Mouse (Mus musculus) CD4-positive helper T cell, adult 2 months (primary cell): ENCODE measurements around the gene Exo5.

Experiments used
- DNase-seq: peaks from one replicate; pipeline ENCODE4 v3.0.0-alpha.2; 2012; ENCODE audit warnings: low read depth, missing footprints, low spot score

Gene Exo5

DNA sequence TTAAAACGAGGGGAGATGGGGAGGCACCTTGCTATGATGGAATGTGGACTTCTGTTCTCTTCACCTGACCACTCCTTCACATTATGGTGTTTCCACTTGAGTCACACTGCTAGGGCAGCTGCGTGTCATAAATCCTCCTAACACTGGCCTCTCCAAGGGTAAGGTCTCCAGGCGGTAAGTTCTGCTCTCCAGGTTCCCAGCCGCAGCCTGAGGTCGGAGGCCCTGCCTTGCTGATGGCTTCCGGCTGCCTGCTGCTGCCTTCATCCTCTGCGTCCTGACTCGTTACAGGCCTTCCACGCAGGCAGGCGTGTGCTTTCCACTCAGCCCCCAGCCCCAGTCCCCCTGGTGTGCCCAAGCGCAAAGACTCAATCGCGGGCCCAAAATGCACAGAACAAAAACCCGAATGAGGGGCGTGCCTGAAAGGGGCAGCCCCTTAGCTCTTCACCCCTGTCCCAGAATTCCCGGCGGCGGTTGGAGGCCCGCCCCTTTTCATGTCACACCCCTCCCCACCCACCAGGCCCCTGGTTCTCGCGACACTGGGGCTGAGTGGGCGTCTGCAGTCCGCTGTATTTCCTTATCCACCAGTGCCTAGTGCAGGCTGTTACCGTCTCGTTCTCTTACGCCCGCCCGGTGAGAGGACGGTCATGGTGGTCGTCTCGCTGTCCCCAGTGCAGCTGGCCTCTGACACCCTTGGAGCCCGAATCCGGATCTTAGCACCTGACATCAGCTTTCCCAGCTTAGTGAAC is at the start of gene Exo5:
Gene Exo5 (minus strand): TSS at position 464 of the 746 bp plus-strand sequence.
- peak; percentile 95 for DNase-seq

DNA sequence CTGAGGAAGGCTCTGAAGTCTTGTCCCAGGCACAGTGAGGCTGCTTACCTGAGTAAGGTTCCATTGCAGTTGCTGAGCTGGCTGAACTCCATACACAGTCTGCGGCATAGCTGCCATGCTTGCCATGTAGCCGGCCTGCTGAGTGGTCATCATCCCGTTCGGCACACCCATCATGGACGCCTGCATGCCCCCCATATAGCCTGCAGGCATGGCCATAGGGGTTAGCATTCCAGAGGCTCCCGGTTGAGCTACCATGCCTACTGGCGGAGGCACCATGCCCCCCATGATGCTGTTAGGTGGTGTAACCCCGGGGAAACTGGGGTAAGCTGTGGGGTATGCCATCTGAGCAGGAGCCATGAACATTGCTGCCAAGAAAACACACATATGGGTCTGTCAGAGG is 47.0 kb upstream of the Exo5 start:
- no peak for DNase-seq

GRCm38 (mm10) chr4:120969382-120970146 is 44.7 kb upstream of the Exo5 start:
- DNase-seq, result no peak

- no peak for DNase-seq
Observed at GRCm38 (mm10) chr4:120968486-120968885, 43.7 kb upstream of the Exo5 start.

GRCm38 (mm10) chr4:120955586-120955985 is 30.8 kb upstream of the Exo5 start:
- DNase-seq, result no peak

DNA sequence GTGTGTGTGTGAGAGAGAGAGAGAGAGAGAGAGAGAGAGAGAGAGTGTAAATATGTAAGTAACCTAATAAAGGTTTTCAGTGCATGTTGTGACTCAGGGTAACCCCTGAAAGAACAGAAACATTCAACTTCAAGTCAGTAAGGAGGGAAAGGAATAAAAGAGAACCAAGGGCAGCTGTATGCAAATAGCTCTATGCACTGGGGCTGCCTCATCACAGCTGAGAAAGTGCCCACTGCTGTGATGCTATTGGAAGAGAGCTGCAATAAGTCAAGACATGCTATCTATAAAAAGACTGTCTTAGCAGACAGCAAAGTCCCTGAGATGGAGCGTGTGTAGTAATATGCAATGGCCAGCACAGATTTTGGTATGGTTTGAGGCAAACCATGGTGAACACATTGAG is 28.9 kb upstream of the Exo5 start:
- DNase-seq, result no peak

DNA sequence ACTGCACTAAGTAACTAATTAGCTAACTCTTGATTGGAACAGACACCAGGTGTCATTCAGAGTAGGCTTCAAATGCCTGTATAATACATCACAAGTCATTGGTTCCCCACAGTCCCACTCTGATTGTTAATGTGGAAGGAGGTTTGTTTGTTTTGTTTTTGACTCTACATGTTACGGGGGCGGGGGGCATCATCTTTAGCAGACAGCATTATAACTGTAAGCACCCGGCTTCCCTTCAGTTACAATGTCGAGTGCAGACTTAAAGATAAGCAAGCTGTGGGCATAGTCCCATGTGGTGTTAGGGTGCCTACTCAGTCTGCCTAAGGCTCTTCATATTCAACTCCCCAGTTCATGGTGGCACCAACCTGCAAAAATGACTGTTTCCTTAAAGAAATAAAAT is 28.2 kb upstream of the Exo5 start:
- DNase-seq, result no peak

DNA sequence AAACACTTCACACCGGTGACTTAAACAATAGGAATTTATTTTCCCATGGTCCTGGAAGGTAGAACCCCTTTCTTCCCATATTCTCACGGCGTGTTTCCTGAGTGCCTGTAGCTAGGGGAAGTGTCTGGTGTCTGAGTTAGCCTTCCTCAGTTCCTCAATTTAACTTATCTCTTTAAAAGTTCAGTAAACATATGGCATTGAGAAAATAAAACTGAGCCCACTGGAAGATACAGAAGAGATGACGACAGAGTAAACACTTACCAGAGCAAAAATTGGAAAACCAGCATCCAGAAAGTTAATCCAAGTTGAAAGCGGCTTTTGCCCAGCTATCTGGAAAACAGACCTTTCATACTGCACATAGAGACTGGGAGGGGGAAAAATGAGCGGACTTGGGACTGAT is 27.3 kb upstream of the Exo5 start:
- peak; percentile 17 for DNase-seq

GRCm38 (mm10) chr4:120951428-120951973 is 26.7 kb upstream of the Exo5 start, which contains the start of gene Zfp69:
TSS of gene Zfp69 (minus strand) at chr4:120951699.
- peak; percentile 95 for DNase-seq

DNA sequence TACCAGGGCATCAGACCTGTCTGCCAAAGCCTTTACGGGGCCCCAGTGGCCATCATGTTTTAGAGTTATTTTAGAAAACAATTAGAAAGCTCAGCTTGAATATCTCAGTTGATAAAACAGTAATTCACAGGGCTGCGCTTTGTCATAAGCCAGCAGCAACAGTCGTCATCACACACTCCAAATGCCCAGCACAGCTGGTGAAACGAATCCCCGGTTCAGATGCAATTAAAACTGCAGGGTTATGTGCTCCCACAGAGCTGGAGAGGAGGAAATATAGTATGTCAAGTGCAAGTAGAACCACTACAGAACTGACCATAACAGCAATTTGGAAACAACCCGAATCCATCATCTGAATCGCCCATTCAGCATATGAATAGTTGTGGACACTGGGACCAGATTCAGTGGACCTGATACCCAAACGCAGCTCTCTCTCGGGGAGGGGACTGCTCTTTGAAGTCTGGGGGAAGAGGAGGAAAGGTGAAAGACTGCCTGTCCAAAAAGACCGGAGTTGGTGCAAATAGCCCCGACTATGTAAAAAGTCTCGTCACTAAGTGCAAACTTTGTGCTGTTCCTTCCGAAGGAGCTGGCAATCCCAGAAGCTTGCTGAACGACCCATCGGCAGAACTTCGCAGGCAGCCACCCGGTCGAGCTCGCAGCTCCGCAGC is 26.1 kb upstream of the Exo5 start:
- DNase-seq, result no peak

GRCm38 (mm10) chr4:120948938-120949337 is 24.1 kb upstream of the Exo5 start:
- no peak for DNase-seq

DNA sequence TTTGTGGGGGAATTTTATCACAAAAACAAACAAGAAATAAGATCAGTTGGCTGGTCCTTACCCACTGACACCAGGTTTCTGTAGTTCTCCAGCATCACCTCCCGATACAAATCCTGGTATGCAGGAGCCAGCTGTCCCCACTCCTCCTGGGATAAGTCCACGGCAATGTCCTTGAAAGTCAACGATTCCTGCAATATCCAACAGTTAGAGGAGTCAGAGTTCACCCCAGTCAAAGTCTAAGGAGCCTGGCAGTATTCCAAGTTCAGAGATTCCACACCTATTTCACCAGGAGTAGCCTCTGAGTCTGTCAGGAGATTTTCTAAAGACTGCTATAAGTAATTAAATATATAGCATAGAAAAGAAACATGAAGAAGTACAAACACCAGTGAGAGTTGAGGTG is 10.2 kb upstream of the Exo5 start:
- no peak for DNase-seq

DNA sequence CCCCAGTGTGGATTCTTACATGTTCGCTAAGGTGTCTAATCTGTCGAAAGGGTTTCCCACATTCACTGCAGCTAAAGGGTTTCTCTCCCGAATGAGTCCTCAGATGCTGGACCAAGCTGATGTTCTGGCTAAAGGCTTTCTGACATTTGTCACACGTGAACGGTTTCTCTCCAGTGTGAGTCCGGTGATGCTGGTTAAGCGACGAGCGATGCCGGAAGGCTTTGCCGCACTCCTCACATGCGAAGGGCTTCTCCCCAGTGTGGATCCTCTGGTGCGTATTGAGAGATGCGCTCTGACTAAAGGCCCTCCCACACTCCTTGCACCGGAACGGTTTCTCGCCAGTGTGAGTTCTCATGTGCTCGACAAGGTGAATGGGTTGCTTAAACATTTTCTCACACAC is 5.9 kb upstream of the Exo5 start:
- DNase-seq, result no peak

DNA sequence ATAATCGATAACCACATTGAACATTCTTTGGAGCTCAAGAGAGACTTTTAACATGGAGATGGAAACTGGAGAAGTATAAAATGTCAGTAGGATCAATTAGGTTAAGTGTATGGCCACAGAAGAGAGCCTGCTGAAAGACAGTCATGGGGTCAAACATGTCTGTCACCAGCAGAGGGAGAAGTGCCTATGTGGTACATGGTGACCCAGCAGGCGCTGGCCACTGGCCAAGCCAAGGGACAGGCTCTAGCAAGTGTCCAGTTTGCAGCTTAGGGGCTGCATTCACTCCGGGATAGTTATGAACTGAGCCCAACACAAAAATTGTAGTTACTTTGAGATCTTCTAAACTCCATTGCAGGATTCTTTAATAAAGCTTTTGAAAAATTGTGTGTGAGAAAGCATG is 3.9 kb upstream of the Exo5 start:
- DNase-seq, result no peak

DNA sequence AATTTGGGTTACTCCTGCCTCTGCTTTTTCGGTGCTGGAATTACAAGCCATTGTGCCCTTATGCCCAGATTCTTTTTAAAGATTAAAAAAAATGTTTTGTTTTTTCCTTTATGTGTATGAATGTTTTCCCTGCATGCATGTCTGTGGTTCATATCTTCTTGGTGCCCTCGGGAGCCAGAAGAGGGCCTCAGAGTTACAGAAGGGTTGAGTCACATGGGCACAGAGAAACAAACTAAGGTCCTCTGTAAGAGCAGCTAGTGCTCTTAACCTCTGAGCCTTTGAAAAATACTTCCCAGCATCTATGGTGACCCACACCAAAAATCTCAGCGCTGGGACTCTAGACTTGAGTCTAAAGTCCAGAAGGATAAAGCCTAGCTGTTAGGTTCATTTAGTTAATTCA is 569 bp upstream of the Exo5 start:
- DNase-seq, result peak; percentile 69

DNA sequence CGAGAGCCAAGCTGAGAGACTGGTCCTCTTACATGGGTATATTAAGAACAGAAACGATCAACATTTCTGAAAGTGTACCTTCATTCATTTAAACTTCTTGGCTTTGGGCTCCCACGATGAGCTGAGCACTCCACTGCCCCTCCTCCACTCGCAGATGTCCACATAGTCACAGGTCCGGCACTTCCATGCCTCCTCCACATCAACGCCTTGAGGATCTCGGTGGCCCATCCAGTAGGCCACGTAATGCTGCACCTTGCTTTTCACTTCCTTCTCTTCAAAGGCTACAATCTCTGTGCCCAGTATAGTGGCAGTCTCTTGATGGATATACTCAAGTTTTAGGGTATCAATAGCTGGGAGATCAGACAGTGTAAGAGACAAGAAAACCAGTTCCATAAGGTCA is 3.4 kb downstream of the Exo5 start:
- no peak for DNase-seq

GRCm38 (mm10) chr4:120914501-120914900 is 10.3 kb downstream of the Exo5 start:
- no peak for DNase-seq

DNA sequence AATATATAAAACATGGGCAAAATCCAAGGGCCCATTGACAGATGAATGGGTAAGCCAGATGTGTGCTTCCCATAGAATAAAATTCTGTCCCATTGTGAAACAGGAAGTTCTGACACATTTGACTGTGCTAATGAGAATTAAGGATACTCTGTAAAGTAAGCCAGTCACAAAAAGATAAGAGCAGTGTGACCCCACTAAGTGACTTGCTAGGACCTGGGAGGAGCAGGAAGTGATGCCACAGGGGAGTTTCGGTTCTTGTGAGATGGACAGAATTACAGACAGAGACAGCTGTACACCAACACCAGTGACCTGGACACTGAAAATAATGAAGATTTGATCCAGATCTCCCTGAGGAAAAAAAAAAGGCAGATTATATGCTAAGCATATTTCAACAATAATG is 11.0 kb downstream of the Exo5 start:
- no peak for DNase-seq

DNA sequence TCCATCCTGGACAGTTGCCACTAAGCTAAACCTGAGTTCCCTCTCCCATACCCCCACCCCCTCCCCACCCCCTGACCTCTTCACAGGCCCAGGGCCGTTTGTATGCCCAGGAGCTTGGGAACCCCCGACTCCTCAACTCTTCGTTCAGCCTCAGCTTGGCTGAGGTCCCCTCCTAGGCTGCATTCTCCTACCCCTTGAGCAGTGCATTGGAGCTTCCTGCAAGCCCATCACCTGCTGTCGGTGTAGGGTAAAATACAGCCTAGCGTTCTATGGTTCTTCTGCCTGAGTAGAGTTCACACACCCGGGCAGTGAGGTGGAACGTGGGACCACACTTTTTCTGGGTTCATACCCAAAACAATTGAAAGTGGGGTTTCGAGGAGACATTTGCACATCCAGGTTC is 11.4 kb downstream of the Exo5 start:
- DNase-seq, result no peak

DNA sequence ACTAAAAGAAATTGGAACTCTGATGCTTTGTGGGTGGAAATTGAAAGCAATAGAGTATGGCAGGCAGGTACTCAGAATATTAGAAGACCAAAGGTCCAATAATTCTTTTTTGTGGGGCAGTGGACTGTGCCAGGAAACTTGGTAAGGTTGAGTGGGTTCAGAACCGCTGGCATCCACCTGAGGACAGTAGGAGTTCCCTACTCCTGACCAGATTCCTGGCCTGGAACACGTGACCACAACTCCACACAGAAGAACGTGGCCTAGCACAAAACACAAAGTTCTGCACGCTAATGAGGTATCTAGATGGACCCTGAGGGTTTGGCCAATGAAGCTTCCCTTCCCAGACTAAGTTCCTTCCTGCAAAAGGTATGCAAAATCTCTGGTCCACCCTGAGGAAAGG is 12.0 kb downstream of the Exo5 start:
- DNase-seq, result no peak

- DNase-seq, result no peak
Observed at GRCm38 (mm10) chr4:120911086-120911485, 13.7 kb downstream of the Exo5 start.

DNA sequence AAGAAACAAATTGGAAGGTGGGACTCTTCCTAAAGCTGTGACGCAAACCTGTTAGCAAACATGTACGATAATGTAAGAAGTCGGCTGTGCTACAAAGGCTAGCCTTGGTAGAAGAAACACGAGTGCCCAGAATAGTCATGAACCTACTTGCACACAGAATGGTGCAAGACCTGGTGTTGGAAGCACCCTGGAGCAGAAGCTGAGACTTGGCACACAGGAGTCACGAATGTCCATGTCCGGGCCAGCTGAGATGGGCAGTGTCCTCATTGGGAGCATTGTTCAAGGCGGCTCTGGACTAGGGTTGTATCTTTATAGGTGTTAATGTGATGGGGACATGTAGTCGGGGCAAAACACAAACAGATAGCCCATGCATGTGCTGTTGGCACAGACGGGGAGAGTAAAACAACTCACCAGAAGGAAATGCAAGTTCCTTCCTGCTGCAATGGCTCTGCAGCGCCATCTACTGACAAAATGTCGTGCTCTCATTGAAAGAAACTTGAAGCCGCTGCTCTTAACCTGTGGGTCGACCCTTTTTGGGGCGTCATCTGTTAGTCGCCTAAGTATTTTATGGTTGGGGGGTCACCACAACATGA is 15.2 kb downstream of the Exo5 start:
- peak; percentile 72 for DNase-seq
